Mouse (Mus musculus) MEL (cell line): Measurements from ENCODE around the gene Tamm41.

Source experiments
- CTCF ChIP-seq, 3 experiments: IDR thresholded peaks in 2 of 3; conservative IDR thresholded peaks in 1 of 3; 2 replicates each; pipeline ENCODE4 v1.5.1; 2011 to 2012; ENCODE audit warnings: low read length in 3 of 3, low read depth in 2 of 3, mild to moderate bottlenecking in 2 of 3, improper control_type of control experiment in 1 of 3, inconsistent platforms in 1 of 3, mixed read lengths in 1 of 3, moderate library complexity in 1 of 3; ENCODE audit not compliant: control insufficient read depth in 1 of 3, insufficient read depth in 1 of 3, poor library complexity in 1 of 3, severe bottlenecking in 1 of 3
- ELF1 ChIP-seq: IDR thresholded peaks from 2 replicates; pipeline ENCODE4 v1.6.1; 2014; ENCODE audit warnings: low read depth, mild to moderate bottlenecking, inconsistent platforms, low read length, improper control_type of control experiment, moderate library complexity
- EP300 ChIP-seq, 2 experiments: IDR thresholded peaks; 2 replicates each; pipeline ENCODE4 v1.6.1; 2011; ENCODE audit warnings: improper control_type of control experiment in 2 of 2, low read length in 2 of 2, low read depth in 1 of 2, mild to moderate bottlenecking in 1 of 2
- GABPA ChIP-seq: IDR thresholded peaks from 2 replicates; pipeline ENCODE4 v1.6.1; 2012; ENCODE audit warnings: low read depth, mild to moderate bottlenecking, inconsistent platforms, low read length, improper control_type of control experiment, moderate library complexity
- HCFC1 ChIP-seq: IDR thresholded peaks from 2 replicates; pipeline ENCODE4 v1.6.1; 2012; ENCODE audit warnings: low read depth, mild to moderate bottlenecking, inconsistent platforms, low read length, improper control_type of control experiment, moderate library complexity
- MXI1 ChIP-seq: IDR thresholded peaks from 2 replicates; pipeline ENCODE4 v1.6.1; 2011; ENCODE audit warnings: mild to moderate bottlenecking, low read depth, low read length, improper control_type of control experiment
- NELFE ChIP-seq: IDR thresholded peaks from 2 replicates; pipeline ENCODE4 v1.6.1; 2011; ENCODE audit warnings: low read depth, low read length, improper control_type of control experiment
- POLR2A ChIP-seq, 2 experiments: IDR thresholded peaks; 2 replicates each; pipeline ENCODE4 v1.6.1; 2011 to 2012; ENCODE audit warnings: low read length in 2 of 2, mild to moderate bottlenecking in 2 of 2, control low read depth in 1 of 2, improper control_type of control experiment in 1 of 2, low read depth in 1 of 2, moderate library complexity in 1 of 2; ENCODE audit not compliant: control insufficient read depth in 1 of 2, insufficient read depth in 1 of 2, poor library complexity in 1 of 2
- POLR2AphosphoS5 ChIP-seq: IDR thresholded peaks from 2 replicates; pipeline ENCODE4 v1.6.1; 2012; ENCODE audit warnings: low read depth, borderline replicate concordance, mild to moderate bottlenecking, inconsistent platforms, low read length, moderate library complexity, mixed read lengths
- USF1 ChIP-seq: IDR thresholded peaks from 2 replicates; pipeline ENCODE4 v1.6.1; 2014; ENCODE audit warnings: low read depth, mild to moderate bottlenecking, inconsistent platforms, low read length, improper control_type of control experiment, moderate library complexity
- ZC3H11A ChIP-seq: IDR thresholded peaks from 2 replicates; pipeline ENCODE4 v1.6.1; 2012; ENCODE audit warnings: low read depth, mild to moderate bottlenecking, inconsistent platforms, low read length, improper control_type of control experiment
- ZKSCAN1 ChIP-seq: IDR thresholded peaks from 2 replicates; pipeline ENCODE4 v1.6.1; 2012; ENCODE audit warnings: low read depth, mild to moderate bottlenecking, inconsistent platforms, low read length, improper control_type of control experiment, moderate library complexity

- no peak for TF ChIP-seq NELFE
- no peak for TF ChIP-seq MXI1
- TF ChIP-seq CTCF (IDR thresholded peaks at IDR 0.05 in 2 of 3, conservative IDR thresholded peaks at IDR 0.05 in 1 of 3; ENCODE audit: control insufficient read depth in 1 of 3, insufficient read depth in 1 of 3, low read depth in 2 of 3, low read length in 3 of 3, poor library complexity in 1 of 3, severe bottlenecking in 1 of 3), result no peak
- TF ChIP-seq USF1, result no peak
- no peak for TF ChIP-seq POLR2A (IDR thresholded peaks at IDR 0.05; ENCODE audit: control insufficient read depth in 1 of 2, insufficient read depth in 1 of 2, low read depth in 1 of 2, low read length in 2 of 2, poor library complexity in 1 of 2)
- TF ChIP-seq HCFC1, result no peak
- TF ChIP-seq POLR2AphosphoS5, result no peak
- no peak for TF ChIP-seq GABPA
- no peak for TF ChIP-seq ZKSCAN1
- no peak for TF ChIP-seq EP300 (IDR thresholded peaks at IDR 0.05; ENCODE audit: low read depth in 1 of 2, low read length in 2 of 2)
- no peak for TF ChIP-seq ZC3H11A
- no peak for TF ChIP-seq ELF1
These were observed 47.7 kb upstream of the Tamm41 start for GRCm38 (mm10) chr6:115085274-115085841.
